Mouse (Mus musculus): ENCODE results near the gene Wfdc13. TPM values are rescaled to one million over a fixed set of nuclear protein-coding genes. Genes with fewer than 3 reads are reported as not detected.

The Wfdc13 gene
- total and polyA plus RNA-seq, 2 experiments: not detected

GRCm38 (mm10) chr2:164723276-164723675 lies 38.4 kb downstream of the Wfdc13 start:
- Histone ChIP-seq H3K27ac (replicated peaks; ENCODE audit: insufficient read depth, low read depth, low read length) (no peak overlapping the region), H3K9ac (ENCODE audit: low read depth, low read length) (no peak overlapping the region), H3K79me2 (ENCODE audit: control insufficient read depth, insufficient read depth, low read length) (no peaks in the 10 kb centered on the region), H3K27me3 (ENCODE audit: control insufficient read depth, insufficient read depth, low read length) (no peaks in the 10 kb centered on the region), H3K4me1 (ENCODE audit: control insufficient read depth, insufficient read depth, low read length) (peaks cover 6% of the 10 kb centered on the region), H3K36me3 (ENCODE audit: control insufficient read depth, insufficient read depth, low read length) (no peaks in the 10 kb centered on the region), H3K4me3 (ENCODE audit: insufficient read depth, low read depth, low read length) (no peak overlapping the region)
- DNase-seq (ENCODE audit: extremely low read depth, low read depth, low spot score): no peak
- WGBS: 67% methylated on average over 4 of the region's 4 CpGs
- TF ChIP-seq POLR2A (IDR thresholded peaks at IDR 0.05; ENCODE audit: extremely low read depth, insufficient read depth, low read length) (no peak), CTCF (IDR thresholded peaks at IDR 0.05; ENCODE audit: low read depth, low read length) (no peak)

- WGBS: 19% methylated on average over 6 of the region's 6 CpGs
- Histone ChIP-seq H3K79me2 (ENCODE audit: control insufficient read depth, insufficient read depth, low read length) (no peaks in the 10 kb centered on the region), H3K36me3 (ENCODE audit: control insufficient read depth, insufficient read depth, low read length) (no peaks in the 10 kb centered on the region), H3K27ac (replicated peaks; ENCODE audit: insufficient read depth, low read depth, low read length) (no peak overlapping the region), H3K27me3 (ENCODE audit: control insufficient read depth, insufficient read depth, low read length) (no peaks in the 10 kb centered on the region), H3K4me1 (ENCODE audit: control insufficient read depth, insufficient read depth, low read length) (peaks cover 6% of the 10 kb centered on the region), H3K9ac (ENCODE audit: low read depth, low read length) (no peak overlapping the region), H3K4me3 (ENCODE audit: insufficient read depth, low read depth, low read length) (no peak overlapping the region)
- DNase-seq (ENCODE audit: extremely low read depth, low read depth, low spot score): peak; percentile 52
- no peak for TF ChIP-seq POLR2A (IDR thresholded peaks at IDR 0.05; ENCODE audit: extremely low read depth, insufficient read depth, low read length)
- peak; percentile 71 for TF ChIP-seq CTCF (IDR thresholded peaks at IDR 0.05; ENCODE audit: low read depth, low read length)
These were observed 41.1 kb downstream of the Wfdc13 start for GRCm38 (mm10) chr2:164725895-164726619.

GRCm38 (mm10) chr2:164731719-164732118 lies 46.8 kb downstream of the Wfdc13 start:
- H3K4me3 ChIP-seq (ENCODE audit: insufficient read depth, low read depth, low read length): no peak overlapping the region
- H3K36me3 ChIP-seq (ENCODE audit: control insufficient read depth, insufficient read depth, low read length): no peaks in the 10 kb centered on the region
- no peaks in the 10 kb centered on the region for H3K4me1 ChIP-seq (ENCODE audit: control insufficient read depth, insufficient read depth, low read length)
- H3K79me2 ChIP-seq (ENCODE audit: control insufficient read depth, insufficient read depth, low read length): no peaks in the 10 kb centered on the region
- no peak overlapping the region for H3K27ac ChIP-seq (replicated peaks; ENCODE audit: insufficient read depth, low read depth, low read length)
- H3K27me3 ChIP-seq (ENCODE audit: control insufficient read depth, insufficient read depth, low read length): no peaks in the 10 kb centered on the region
- 85% methylated on average over 5 of the region's 5 CpGs for WGBS
- no peak overlapping the region for H3K9ac ChIP-seq (ENCODE audit: low read depth, low read length)
- TF ChIP-seq POLR2A (IDR thresholded peaks at IDR 0.05; ENCODE audit: extremely low read depth, insufficient read depth, low read length) (no peak), CTCF (IDR thresholded peaks at IDR 0.05; ENCODE audit: low read depth, low read length) (no peak)
- DNase-seq (ENCODE audit: extremely low read depth, low read depth, low spot score): no peak

- TF ChIP-seq POLR2A (IDR thresholded peaks at IDR 0.05; ENCODE audit: extremely low read depth, insufficient read depth, low read length) (no peak), CTCF (IDR thresholded peaks at IDR 0.05; ENCODE audit: low read depth, low read length) (no peak)
- Histone ChIP-seq H3K27me3 (ENCODE audit: control insufficient read depth, insufficient read depth, low read length) (no peaks in the 10 kb centered on the region), H3K36me3 (ENCODE audit: control insufficient read depth, insufficient read depth, low read length) (no peaks in the 10 kb centered on the region), H3K4me1 (ENCODE audit: control insufficient read depth, insufficient read depth, low read length) (no peaks in the 10 kb centered on the region), H3K27ac (replicated peaks; ENCODE audit: insufficient read depth, low read depth, low read length) (no peak overlapping the region), H3K4me3 (ENCODE audit: insufficient read depth, low read depth, low read length) (no peak overlapping the region), H3K9ac (ENCODE audit: low read depth, low read length) (no peak overlapping the region), H3K79me2 (ENCODE audit: control insufficient read depth, insufficient read depth, low read length) (no peaks in the 10 kb centered on the region)
- no peak for DNase-seq (ENCODE audit: extremely low read depth, low read depth, low spot score)
- WGBS: 83% methylated on average over 2 of the region's 2 CpGs
These were observed 48.4 kb downstream of the Wfdc13 start for GRCm38 (mm10) chr2:164733259-164733658.

- Histone ChIP-seq H3K9ac (ENCODE audit: low read depth, low read length) (no peak overlapping the region), H3K4me1 (ENCODE audit: control insufficient read depth, insufficient read depth, low read length) (no peaks in the 10 kb centered on the region), H3K27ac (replicated peaks; ENCODE audit: insufficient read depth, low read depth, low read length) (no peak overlapping the region), H3K27me3 (ENCODE audit: control insufficient read depth, insufficient read depth, low read length) (no peaks in the 10 kb centered on the region), H3K79me2 (ENCODE audit: control insufficient read depth, insufficient read depth, low read length) (no peaks in the 10 kb centered on the region), H3K36me3 (ENCODE audit: control insufficient read depth, insufficient read depth, low read length) (no peaks in the 10 kb centered on the region), H3K4me3 (ENCODE audit: insufficient read depth, low read depth, low read length) (no peak overlapping the region)
- WGBS: 90% methylated on average over 5 of the region's 5 CpGs
- DNase-seq (ENCODE audit: extremely low read depth, low read depth, low spot score): no peak
- TF ChIP-seq POLR2A (IDR thresholded peaks at IDR 0.05; ENCODE audit: extremely low read depth, insufficient read depth, low read length) (no peak), CTCF (IDR thresholded peaks at IDR 0.05; ENCODE audit: low read depth, low read length) (no peak)
These were observed 49.9 kb downstream of the Wfdc13 start for GRCm38 (mm10) chr2:164734839-164735238.

GRCm38 (mm10) chr2:164735446-164735845 lies 50.5 kb downstream of the Wfdc13 start:
- no peaks in the 10 kb centered on the region for H3K4me1 ChIP-seq (ENCODE audit: control insufficient read depth, insufficient read depth, low read length)
- no peaks in the 10 kb centered on the region for H3K79me2 ChIP-seq (ENCODE audit: control insufficient read depth, insufficient read depth, low read length)
- H3K4me3 ChIP-seq (ENCODE audit: insufficient read depth, low read depth, low read length): no peak overlapping the region
- no peaks in the 10 kb centered on the region for H3K27me3 ChIP-seq (ENCODE audit: control insufficient read depth, insufficient read depth, low read length)
- no peak overlapping the region for H3K27ac ChIP-seq (replicated peaks; ENCODE audit: insufficient read depth, low read depth, low read length)
- TF ChIP-seq CTCF (IDR thresholded peaks at IDR 0.05; ENCODE audit: low read depth, low read length) (no peak), POLR2A (IDR thresholded peaks at IDR 0.05; ENCODE audit: extremely low read depth, insufficient read depth, low read length) (no peak)
- H3K36me3 ChIP-seq (ENCODE audit: control insufficient read depth, insufficient read depth, low read length): no peaks in the 10 kb centered on the region
- DNase-seq (ENCODE audit: extremely low read depth, low read depth, low spot score): no peak
- no peak overlapping the region for H3K9ac ChIP-seq (ENCODE audit: low read depth, low read length)
- 94% methylated on average over 5 of the region's 5 CpGs for WGBS

Other genes with a start within 250 kb of the Wfdc13 start
Only the 30 nearest of the 32 such genes appear.
- 0.46 TPM in 1 of 2 replicates, not detected in the other for gene Gm20458, start 224.1 kb upstream of the Wfdc13 start, total RNA-seq (2014; rRNA removed)
- gene Gm20458, start 224.1 kb upstream of the Wfdc13 start, polyA plus RNA-seq (2012; rRNA removed): 11.7 and 14.2 TPM in 2 replicates
- not detected in 2 replicates for gene Trp53tg5, start 211.4 kb upstream of the Wfdc13 start, total RNA-seq (2014; rRNA removed)
- gene Trp53tg5, start 211.4 kb upstream of the Wfdc13 start, polyA plus RNA-seq (2012; rRNA removed): not detected in 2 replicates
- gene Dbndd2, start 199.0 kb upstream of the Wfdc13 start, total RNA-seq (2014; rRNA removed): 8.1 and 10.1 TPM in 2 replicates
- 7.6 and 9.5 TPM in 2 replicates for gene Dbndd2, start 199.0 kb upstream of the Wfdc13 start, polyA plus RNA-seq (2012; rRNA removed)
- 7.5 and 14.2 TPM in 2 replicates for gene Pigt, start 187.6 kb upstream of the Wfdc13 start, total RNA-seq (2014; rRNA removed)
- gene Pigt, start 187.6 kb upstream of the Wfdc13 start, polyA plus RNA-seq (2012; rRNA removed): 56.7 and 63.7 TPM in 2 replicates
- gene Wfdc2, start 122.7 kb upstream of the Wfdc13 start, total RNA-seq (2014; rRNA removed): 4.6 and 8.5 TPM in 2 replicates
- gene Wfdc2, start 122.7 kb upstream of the Wfdc13 start, polyA plus RNA-seq (2012; rRNA removed): 9.9 and 18.9 TPM in 2 replicates
- gene Spint3, start 111.6 kb upstream of the Wfdc13 start, total RNA-seq (2014; rRNA removed): not detected in 2 replicates
- gene Spint3, start 111.6 kb upstream of the Wfdc13 start, polyA plus RNA-seq (2012; rRNA removed): not detected in 2 replicates
- gene Wfdc6a, start 99.7 kb upstream of the Wfdc13 start, total RNA-seq (2014; rRNA removed): not detected in 2 replicates
- gene Wfdc6a, start 99.7 kb upstream of the Wfdc13 start, polyA plus RNA-seq (2012; rRNA removed): 0.11 TPM in 1 of 2 replicates, not detected in the other
- gene Eppin, start 91.5 kb upstream of the Wfdc13 start, total RNA-seq (2014; rRNA removed): not detected in 2 replicates
- gene Eppin, start 91.5 kb upstream of the Wfdc13 start, polyA plus RNA-seq (2012; rRNA removed): not detected in 2 replicates
- not detected in 2 replicates for gene Wfdc6b, start 71.6 kb upstream of the Wfdc13 start, total RNA-seq (2014; rRNA removed)
- not detected in 2 replicates for gene Wfdc6b, start 71.6 kb upstream of the Wfdc13 start, polyA plus RNA-seq (2012; rRNA removed)
- not detected in 2 replicates for gene Wfdc8, start 71.5 kb upstream of the Wfdc13 start, total RNA-seq (2014; rRNA removed)
- gene Wfdc8, start 71.5 kb upstream of the Wfdc13 start, polyA plus RNA-seq (2012; rRNA removed): not detected in 2 replicates
- not detected in 2 replicates for gene Wfdc16, start 46.3 kb upstream of the Wfdc13 start, total RNA-seq (2014; rRNA removed)
- 0.07 TPM in 1 of 2 replicates, not detected in the other for gene Wfdc16, start 46.3 kb upstream of the Wfdc13 start, polyA plus RNA-seq (2012; rRNA removed)
- not detected in 2 replicates for gene Wfdc10, start 29.1 kb upstream of the Wfdc13 start, total RNA-seq (2014; rRNA removed)
- gene Wfdc10, start 29.1 kb upstream of the Wfdc13 start, polyA plus RNA-seq (2012; rRNA removed): not detected in 2 replicates
- not detected in 2 replicates for gene Wfdc9, start 28.5 kb upstream of the Wfdc13 start, total RNA-seq (2014; rRNA removed)
- gene Wfdc9, start 28.5 kb upstream of the Wfdc13 start, polyA plus RNA-seq (2012; rRNA removed): not detected in 2 replicates
- gene Wfdc11, start 11.0 kb upstream of the Wfdc13 start, total RNA-seq (2014; rRNA removed): not detected in 2 replicates
- gene Wfdc11, start 11.0 kb upstream of the Wfdc13 start, polyA plus RNA-seq (2012; rRNA removed): not detected in 2 replicates
- not detected in 2 replicates for gene Spint4, start 13.4 kb downstream of the Wfdc13 start, total RNA-seq (2014; rRNA removed)
- not detected in 2 replicates for gene Spint4, start 13.4 kb downstream of the Wfdc13 start, polyA plus RNA-seq (2012; rRNA removed)
- not detected in 2 replicates for gene Spint5, start 30.2 kb downstream of the Wfdc13 start, total RNA-seq (2014; rRNA removed)
- gene Spint5, start 30.2 kb downstream of the Wfdc13 start, polyA plus RNA-seq (2012; rRNA removed): not detected in 2 replicates
- gene Wfdc3, start 60.8 kb downstream of the Wfdc13 start, total RNA-seq (2014; rRNA removed): 0.09 and 0.81 TPM in 2 replicates
- 0.07 and 0.21 TPM in 2 replicates for gene Wfdc3, start 60.8 kb downstream of the Wfdc13 start, polyA plus RNA-seq (2012; rRNA removed)
- 11.8 and 12.9 TPM in 2 replicates for gene Dnttip1, start 60.9 kb downstream of the Wfdc13 start, total RNA-seq (2014; rRNA removed)
- 11.9 and 17.6 TPM in 2 replicates for gene Dnttip1, start 60.9 kb downstream of the Wfdc13 start, polyA plus RNA-seq (2012; rRNA removed)
- 0.18 and 1.9 TPM in 2 replicates for gene Ube2c, start 84.8 kb downstream of the Wfdc13 start, total RNA-seq (2014; rRNA removed)
- 1.2 and 1.5 TPM in 2 replicates for gene Ube2c, start 84.8 kb downstream of the Wfdc13 start, polyA plus RNA-seq (2012; rRNA removed)
- gene Tnnc2, start 94.9 kb downstream of the Wfdc13 start, total RNA-seq (2014; rRNA removed): 6.1 TPM in 1 of 2 replicates, not detected in the other
- gene Tnnc2, start 94.9 kb downstream of the Wfdc13 start, polyA plus RNA-seq (2012; rRNA removed): not detected in 2 replicates
- gene Snx21, start 100.7 kb downstream of the Wfdc13 start, total RNA-seq (2014; rRNA removed): 10.8 and 12.6 TPM in 2 replicates
- gene Snx21, start 100.7 kb downstream of the Wfdc13 start, polyA plus RNA-seq (2012; rRNA removed): 14.4 and 14.6 TPM in 2 replicates
- gene Acot8, start 119.8 kb downstream of the Wfdc13 start, total RNA-seq (2014; rRNA removed): 19.4 and 25.8 TPM in 2 replicates
- gene Acot8, start 119.8 kb downstream of the Wfdc13 start, polyA plus RNA-seq (2012; rRNA removed): 46.1 and 53.2 TPM in 2 replicates
- gene Zswim3, start 120.0 kb downstream of the Wfdc13 start, total RNA-seq (2014; rRNA removed): 0.83 and 1.1 TPM in 2 replicates
- gene Zswim3, start 120.0 kb downstream of the Wfdc13 start, polyA plus RNA-seq (2012; rRNA removed): 0.73 and 0.82 TPM in 2 replicates
- 0.55 and 0.81 TPM in 2 replicates for gene Zswim1, start 137.6 kb downstream of the Wfdc13 start, total RNA-seq (2014; rRNA removed)
- 3.2 and 4.4 TPM in 2 replicates for gene Zswim1, start 137.6 kb downstream of the Wfdc13 start, polyA plus RNA-seq (2012; rRNA removed)
- 0.18 TPM in 1 of 2 replicates, not detected in the other for gene Spata25, start 143.4 kb downstream of the Wfdc13 start, total RNA-seq (2014; rRNA removed)
- gene Spata25, start 143.4 kb downstream of the Wfdc13 start, polyA plus RNA-seq (2012; rRNA removed): not detected in 2 replicates
- gene Ctsa, start 147.8 kb downstream of the Wfdc13 start, total RNA-seq (2014; rRNA removed): 112 and 135 TPM in 2 replicates
- gene Ctsa, start 147.8 kb downstream of the Wfdc13 start, polyA plus RNA-seq (2012; rRNA removed): 164 and 279 TPM in 2 replicates
- 1.6 and 2.3 TPM in 2 replicates for gene Neurl2, start 148.3 kb downstream of the Wfdc13 start, total RNA-seq (2014; rRNA removed)
- 4.5 and 5.6 TPM in 2 replicates for gene Neurl2, start 148.3 kb downstream of the Wfdc13 start, polyA plus RNA-seq (2012; rRNA removed)
- 21.7 and 22.1 TPM in 2 replicates for gene Pltp, start 172.6 kb downstream of the Wfdc13 start, total RNA-seq (2014; rRNA removed)
- 49.7 and 92.8 TPM in 2 replicates for gene Pltp, start 172.6 kb downstream of the Wfdc13 start, polyA plus RNA-seq (2012; rRNA removed)
- 9.1 and 12.9 TPM in 2 replicates for gene Pcif1, start 194.2 kb downstream of the Wfdc13 start, total RNA-seq (2014; rRNA removed)
- gene Pcif1, start 194.2 kb downstream of the Wfdc13 start, polyA plus RNA-seq (2012; rRNA removed): 20.2 and 21.3 TPM in 2 replicates
- gene Zfp335, start 226.7 kb downstream of the Wfdc13 start, total RNA-seq (2014; rRNA removed): 2.4 and 4.0 TPM in 2 replicates
- gene Zfp335, start 226.7 kb downstream of the Wfdc13 start, polyA plus RNA-seq (2012; rRNA removed): 13.5 and 18.9 TPM in 2 replicates